ENCODE assay signal across 16 mouse cellular contexts in genomic region chr16:62745875-62746274, GRCm38 (mm10). TPM values are rescaled to one million over a fixed set of nuclear protein-coding genes. Genes with fewer than 3 reads are reported as not detected.
DNase-seq lines count a peak whose midpoint lies in the region; ATAC-seq and TF ChIP-seq lines count a peak whose summit lies in the region.
"Had no signal": no experiment of that assay in that cellular context is flagged by ENCODE, and none has a peak within 500 bp of the region (broad histone marks: within the 10 kb centered on the region; RNA-seq: fewer than 3 reads in every experiment).

No protein-coding gene starts in this region.

- ATAC-seq in frontal cortex, adult (ENCODE audit: low TSS enrichment): peak; percentile 64; the same call in 1 of the 2 replicates
- ATAC-seq in midbrain, embryonic 14.5 days (ENCODE audit: low FRiP score, low TSS enrichment): no peak
- ATAC-seq: CD4-positive, CD25-positive, alpha-beta regulatory T cell, adult 4 months had no signal

- no peak for TF ChIP-seq CTCF in brain, embryonic 14.5 days (IDR thresholded peaks at IDR 0.05; ENCODE audit: borderline replicate concordance, extremely low read depth, insufficient read depth, insufficient read length)

- no peaks in the 10 kb centered on the region for H3K9me3 ChIP-seq in midbrain, embryonic 14.5 days (ENCODE audit: control insufficient read depth, low read length)
- H3K9me3 ChIP-seq in midbrain, embryonic 10.5 days (replicated peaks): no peaks in the 10 kb centered on the region
- H3K9me3 ChIP-seq in embryonic facial prominence, embryonic 10.5 days: no peaks in the 10 kb centered on the region
- H3K9me3 ChIP-seq: hindbrain, embryonic 10.5 days; limb, embryonic 15.5 days had no signal

- H3K4me1 ChIP-seq in midbrain, embryonic 14.5 days (ENCODE audit: control insufficient read depth, insufficient read depth, low read length): no peaks in the 10 kb centered on the region
- no peaks in the 10 kb centered on the region for H3K4me1 ChIP-seq in midbrain, embryonic 10.5 days
- no peaks in the 10 kb centered on the region for H3K4me1 ChIP-seq in embryonic facial prominence, embryonic 10.5 days
- H3K4me1 ChIP-seq: hindbrain, embryonic 10.5 days; limb, embryonic 15.5 days had no signal

- no peaks in the 10 kb centered on the region for H3K27me3 ChIP-seq in midbrain, embryonic 14.5 days (ENCODE audit: control insufficient read depth, insufficient read depth, low read length)
- no peaks in the 10 kb centered on the region for H3K27me3 ChIP-seq in midbrain, embryonic 10.5 days (ENCODE audit: low read depth, poor library complexity, severe bottlenecking)
- no peaks in the 10 kb centered on the region for H3K27me3 ChIP-seq in embryonic facial prominence, embryonic 10.5 days (replicated peaks; ENCODE audit: low read depth, poor library complexity, severe bottlenecking)
- H3K27me3 ChIP-seq: limb, embryonic 15.5 days had no signal

- no peak overlapping the region for H3K4me2 ChIP-seq in midbrain, embryonic 14.5 days (ENCODE audit: low read length)
- H3K4me2 ChIP-seq: heart, embryonic 11.5 days; limb, embryonic 15.5 days had no signal

- no peak overlapping the region for H3K27ac ChIP-seq in midbrain, embryonic 14.5 days (replicated peaks; ENCODE audit: low read depth, low read length)
- no peak overlapping the region for H3K27ac ChIP-seq in midbrain, embryonic 10.5 days (replicated peaks)
- no peak overlapping the region for H3K27ac ChIP-seq in embryonic facial prominence, embryonic 10.5 days (replicated peaks)
- H3K27ac ChIP-seq: hindbrain, embryonic 10.5 days; limb, embryonic 15.5 days had no signal

- TF ChIP-seq POLR2A in brain, embryonic 14.5 days (IDR thresholded peaks at IDR 0.05; ENCODE audit: borderline replicate concordance, extremely low read depth, insufficient read depth, insufficient read length, poor library complexity, severe bottlenecking): no peak

- WGBS in midbrain, embryonic 14.5 days: 70% methylated on average over 2 of the region's 2 CpGs
- 84% methylated on average over 2 of the region's 2 CpGs for WGBS in midbrain, embryonic 10.5 days
- WGBS in embryonic facial prominence, embryonic 10.5 days: 83% methylated on average over 2 of the region's 2 CpGs

- no peak for DNase-seq in frontal cortex, postnatal 10 days (ENCODE audit: low spot score in 2 of 2)
- peak; percentile 54 for DNase-seq in midbrain, embryonic 14.5 days
- DNase-seq in midbrain, embryonic 10.5 days (ENCODE audit: low spot score): no peak
- DNase-seq in brain, embryonic 14.5 days (ENCODE audit: low read depth): peak; percentile 59
- DNase-seq in right cerebral cortex, adult 2 months (ENCODE audit: low spot score in 2 of 2): no peak
- no peak for DNase-seq in embryonic facial prominence, embryonic 10.5 days (ENCODE audit: low spot score)
- DNase-seq: cerebellum, adult 9-11 months; gastrocnemius, postnatal 10 days; kidney, adult 2 months; lung, adult 18-20 months; right cerebral cortex, postnatal 4 days had no signal

- no peak overlapping the region for H3K4me3 ChIP-seq in midbrain, embryonic 14.5 days (replicated peaks; ENCODE audit: low read depth, low read length)
- no peak overlapping the region for H3K4me3 ChIP-seq in midbrain, embryonic 10.5 days
- H3K4me3 ChIP-seq in embryonic facial prominence, embryonic 10.5 days: no peak overlapping the region
- H3K4me3 ChIP-seq: hindbrain, embryonic 10.5 days; limb, embryonic 15.5 days had no signal

- no peaks in the 10 kb centered on the region for H3K36me3 ChIP-seq in midbrain, embryonic 14.5 days (ENCODE audit: control insufficient read depth, insufficient read depth, low read length)
- no peaks in the 10 kb centered on the region for H3K36me3 ChIP-seq in midbrain, embryonic 10.5 days
- H3K36me3 ChIP-seq in embryonic facial prominence, embryonic 10.5 days (replicated peaks): no peaks in the 10 kb centered on the region
- H3K36me3 ChIP-seq: hindbrain, embryonic 10.5 days; limb, embryonic 15.5 days had no signal

- no peak overlapping the region for H3K9ac ChIP-seq in midbrain, embryonic 14.5 days (replicated peaks; ENCODE audit: low read length)
- H3K9ac ChIP-seq: limb, embryonic 15.5 days had no signal

RNA-seq across cellular contexts. Expression of gene Nsun3, which starts 40.7 kb away (rescaled TPM):
- polyA plus RNA-seq in midbrain, embryonic 14.5 days (2014; fragmentation: Nextera tagmentation; extraction: Ambion mirVana): 12.2 and 13.3 TPM in 2 replicates
- polyA plus RNA-seq in midbrain, embryonic 10.5 days (2016; fragmentation: Nextera tagmentation; extraction: Ambion mirVana): 7.8 and 11.3 TPM in 2 replicates
- 9.3 and 9.7 TPM in 2 replicates for polyA plus RNA-seq in brain, embryonic 14.5 days (2012; rRNA removed)
- polyA plus RNA-seq in embryonic facial prominence, embryonic 10.5 days (2016; fragmentation: Nextera tagmentation; extraction: Ambion mirVana): 6.1 and 7.4 TPM in 2 replicates

Comparison
In these comparisons a context has a peak if more than half of its experiments do, and no peak if none do; other contexts are left out.
1. DNase-seq: peak in midbrain, embryonic 14.5 days (single experiment) and brain, embryonic 14.5 days (single experiment); none in frontal cortex, postnatal 10 days (0 of 2), midbrain, embryonic 10.5 days (single experiment), right cerebral cortex, adult 2 months (0 of 2) and embryonic facial prominence, embryonic 10.5 days (single experiment).